Mouse (Mus musculus): ENCODE data around the gene Gm4216. TPM values are rescaled to one million over a fixed set of nuclear protein-coding genes. Genes with fewer than 3 reads are reported as not detected.

Gene Gm4216
- not detected for polyA plus RNA-seq (2015; fragmentation: Illumina TruSeq; extraction: RNeasy Lipid Tissue Mini Kit (QIAGEN cat#74804); ENCODE audit: insufficient read depth, low replicate concordance)

GRCm38 (mm10) chr7:23019823-23020222, at the start of gene Gm4216:
Gm4216 (minus strand) TSS chr7:23019923.

GRCm38 (mm10) chr7:23067356-23067755, 47.6 kb upstream of the Gm4216 start, which contains the start of gene Gm8720:
Gm8720 (minus strand) TSS chr7:23067456.

GRCm38 (mm10) chr7:23055240-23055639, 35.5 kb upstream of the Gm4216 start, which contains the start of gene Vmn1r163:
Vmn1r163 (plus strand) TSS chr7:23055540.

GRCm38 (mm10) chr7:22984573-22984972, 35.1 kb downstream of the Gm4216 start, which contains the start of gene Gm4214:
Gm4214 (minus strand) TSS chr7:22984673.

Other genes with a start within 250 kb of the Gm4216 start
- not detected for gene Vmn1r158, start 229.1 kb downstream of the Gm4216 start, polyA plus RNA-seq (2015; fragmentation: Illumina TruSeq; extraction: RNeasy Lipid Tissue Mini Kit (QIAGEN cat#74804); ENCODE audit: insufficient read depth, low replicate concordance)
- not detected for gene Vmn1r159, start 176.3 kb downstream of the Gm4216 start, polyA plus RNA-seq (2015; fragmentation: Illumina TruSeq; extraction: RNeasy Lipid Tissue Mini Kit (QIAGEN cat#74804); ENCODE audit: insufficient read depth, low replicate concordance)
- gene Vmn1r160, start 148.7 kb downstream of the Gm4216 start, polyA plus RNA-seq (2015; fragmentation: Illumina TruSeq; extraction: RNeasy Lipid Tissue Mini Kit (QIAGEN cat#74804); ENCODE audit: insufficient read depth, low replicate concordance): not detected
- gene Gm4214, start 35.2 kb downstream of the Gm4216 start, polyA plus RNA-seq (2015; fragmentation: Illumina TruSeq; extraction: RNeasy Lipid Tissue Mini Kit (QIAGEN cat#74804); ENCODE audit: insufficient read depth, low replicate concordance): not detected
- gene Vmn1r163, start 35.6 kb upstream of the Gm4216 start, polyA plus RNA-seq (2015; fragmentation: Illumina TruSeq; extraction: RNeasy Lipid Tissue Mini Kit (QIAGEN cat#74804); ENCODE audit: insufficient read depth, low replicate concordance): not detected
- gene Gm8720, start 47.5 kb upstream of the Gm4216 start, polyA plus RNA-seq (2015; fragmentation: Illumina TruSeq; extraction: RNeasy Lipid Tissue Mini Kit (QIAGEN cat#74804); ENCODE audit: insufficient read depth, low replicate concordance): not detected
- gene Gm10662, start 124.6 kb upstream of the Gm4216 start, polyA plus RNA-seq (2015; fragmentation: Illumina TruSeq; extraction: RNeasy Lipid Tissue Mini Kit (QIAGEN cat#74804); ENCODE audit: insufficient read depth, low replicate concordance): not detected
- gene Vmn1r165, start 197.4 kb upstream of the Gm4216 start, polyA plus RNA-seq (2015; fragmentation: Illumina TruSeq; extraction: RNeasy Lipid Tissue Mini Kit (QIAGEN cat#74804); ENCODE audit: insufficient read depth, low replicate concordance): not detected
- gene Vmn1r166, start 231.8 kb upstream of the Gm4216 start, polyA plus RNA-seq (2015; fragmentation: Illumina TruSeq; extraction: RNeasy Lipid Tissue Mini Kit (QIAGEN cat#74804); ENCODE audit: insufficient read depth, low replicate concordance): not detected